Mouse (Mus musculus): ENCODE data around the gene Kcnmb1.
A peak's percentile ranks its signal among the peaks of the same experiment; 100 is the strongest.

DNA sequence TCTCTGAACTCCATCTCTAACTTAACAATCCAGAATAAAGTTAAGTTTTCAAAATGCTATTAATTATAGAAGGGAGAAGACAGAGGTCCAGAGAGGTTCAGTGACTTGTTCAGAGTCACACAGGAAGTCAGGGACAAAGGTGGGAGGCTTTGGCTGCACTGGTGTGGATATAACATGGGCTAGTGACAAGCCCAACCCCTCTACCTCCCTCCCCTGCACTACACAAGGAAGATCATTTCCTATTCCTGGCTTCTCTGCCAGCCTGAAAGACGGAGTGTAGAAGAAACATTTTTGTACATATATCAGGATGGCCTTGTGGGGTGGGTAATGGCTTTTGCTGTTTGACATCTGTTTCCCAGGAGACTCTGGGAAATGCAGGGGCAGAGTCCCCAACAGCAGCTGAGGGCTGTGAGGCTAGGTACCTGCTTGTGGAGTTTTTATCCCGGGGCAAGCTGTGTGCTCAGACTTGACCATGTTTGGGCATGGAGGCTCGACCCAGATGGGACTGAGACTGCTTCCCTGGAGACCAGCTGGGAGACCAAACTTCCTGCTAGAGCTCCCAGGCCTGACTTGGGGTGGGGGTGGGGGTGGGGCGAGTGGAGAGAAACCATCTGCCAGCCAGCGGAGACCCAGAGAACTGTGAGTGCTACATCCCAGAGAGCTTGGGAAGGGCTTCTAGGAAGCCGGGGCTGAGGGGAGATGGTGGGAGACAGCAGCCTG lies at the start of gene Kcnmb1:
- TF ChIP-seq CTCF (IDR thresholded peaks at IDR 0.05; ENCODE audit: insufficient read depth, low read length): no peak
- TF ChIP-seq POLR2A (IDR thresholded peaks at IDR 0.05; ENCODE audit: borderline replicate concordance, extremely low read depth, low read depth, low read length): 0 out of 2 replicates have a peak, but pooled peaks have one; percentile 4

All from lung, adult 2 months (tissue).